Mouse (Mus musculus) olfactory bulb, adult 2 months (tissue): ENCODE measurements around the gene Elk3.

Experiments used
- CTCF ChIP-seq: fragments of 200-500 bp; IDR thresholded peaks from 2 replicates; pipeline ENCODE4 v1.5.1; 2012; ENCODE audit warnings: low read depth, mild to moderate bottlenecking, low read length, moderate library complexity; ENCODE audit not compliant: insufficient read depth
- POLR2A ChIP-seq: fragments of 200-500 bp; IDR thresholded peaks from 2 replicates; pipeline ENCODE4 v1.6.1; 2012; ENCODE audit warnings: mild to moderate bottlenecking, low read depth, low read length, moderate library complexity; ENCODE audit not compliant: insufficient read depth

GRCm38 (mm10) chr10:93255294-93255693, 55.6 kb downstream of the Elk3 start:
- TF ChIP-seq CTCF = no peak
- TF ChIP-seq POLR2A = no peak
